Mouse (Mus musculus): ENCODE results near the gene Uts2b. TPM values are rescaled to one million over a fixed set of nuclear protein-coding genes. Genes with fewer than 3 reads are reported as not detected.

Gene Uts2b
- polyA plus RNA-seq, 1 experiment from 2014 or later = not detected

DNA sequence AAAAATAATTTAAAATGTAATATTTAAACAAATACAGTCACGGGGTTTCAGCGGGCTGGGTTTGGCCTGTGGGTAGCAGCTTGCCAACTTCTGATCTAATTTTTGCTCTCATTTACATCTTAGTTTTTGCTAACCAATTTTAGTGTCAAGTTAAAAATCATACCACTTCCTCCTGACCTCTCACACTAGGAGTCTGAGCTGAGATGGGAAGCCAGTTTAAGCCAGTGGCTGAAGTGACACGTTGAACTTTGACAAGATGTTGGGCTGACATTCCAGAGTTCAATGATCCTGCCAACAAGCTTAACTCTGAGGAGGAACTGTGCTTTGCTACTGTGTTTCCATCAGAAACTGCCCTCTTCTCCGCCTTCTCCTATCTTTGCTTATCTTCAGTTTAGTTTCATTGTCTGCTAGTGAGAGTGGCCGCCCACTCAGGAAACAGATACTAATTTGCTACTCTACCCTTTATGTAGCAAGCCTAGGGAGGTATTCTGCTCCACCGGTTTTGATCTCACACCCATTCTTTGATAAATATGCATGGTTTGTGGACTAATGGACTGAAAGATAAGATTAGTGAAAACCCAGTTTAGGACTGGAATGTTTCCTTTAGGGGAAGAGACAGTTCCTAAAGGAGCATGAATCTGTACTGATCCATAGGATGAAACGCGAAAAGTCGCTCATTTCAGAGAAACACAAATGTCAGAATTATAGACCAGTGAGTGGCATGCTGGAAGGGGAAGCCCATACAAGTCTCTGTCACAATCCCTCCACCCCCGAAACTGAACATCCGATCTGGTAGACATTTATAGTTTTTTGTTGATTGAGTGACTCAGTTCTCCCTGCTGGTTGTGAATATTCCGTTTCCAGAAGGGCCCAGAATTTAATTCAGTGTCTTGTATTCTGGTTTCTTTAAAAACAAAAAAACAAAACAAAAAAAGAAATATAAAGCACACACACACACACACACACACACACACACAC lies 17.9 kb upstream of the Uts2b start:
- Histone ChIP-seq H3K9me3 (ENCODE audit: low read depth, low read length) (no peaks in the 10 kb centered on the region), H3K27ac (ENCODE audit: low read depth) (no peak overlapping the region; the same call in 1 of the 2 replicates), H3K4me1 (ENCODE audit: insufficient read depth) (0 out of 2 replicates have a peak, but pooled peaks cover 5% of the 10 kb centered on the region), H3K4me3 (ENCODE audit: low read depth, low read length) (peak overlapping the region; percentile 66), H3K4me2 (peak overlapping the region; percentile 78), H3K36me3 (ENCODE audit: insufficient read depth) (no peaks in the 10 kb centered on the region), H3K27me3 (ENCODE audit: insufficient read depth, low read length) (no peaks in the 10 kb centered on the region), H3K9ac (peak overlapping the region; percentile 87)
- 34% methylated on average over 12 of the region's 12 CpGs for WGBS
- no peak for TF ChIP-seq CTCF (IDR thresholded peaks at IDR 0.05; ENCODE audit: low read depth)
- ATAC-seq (ENCODE audit: insufficient read depth) (no peak), DNase-seq (peak; percentile 21)

DNA sequence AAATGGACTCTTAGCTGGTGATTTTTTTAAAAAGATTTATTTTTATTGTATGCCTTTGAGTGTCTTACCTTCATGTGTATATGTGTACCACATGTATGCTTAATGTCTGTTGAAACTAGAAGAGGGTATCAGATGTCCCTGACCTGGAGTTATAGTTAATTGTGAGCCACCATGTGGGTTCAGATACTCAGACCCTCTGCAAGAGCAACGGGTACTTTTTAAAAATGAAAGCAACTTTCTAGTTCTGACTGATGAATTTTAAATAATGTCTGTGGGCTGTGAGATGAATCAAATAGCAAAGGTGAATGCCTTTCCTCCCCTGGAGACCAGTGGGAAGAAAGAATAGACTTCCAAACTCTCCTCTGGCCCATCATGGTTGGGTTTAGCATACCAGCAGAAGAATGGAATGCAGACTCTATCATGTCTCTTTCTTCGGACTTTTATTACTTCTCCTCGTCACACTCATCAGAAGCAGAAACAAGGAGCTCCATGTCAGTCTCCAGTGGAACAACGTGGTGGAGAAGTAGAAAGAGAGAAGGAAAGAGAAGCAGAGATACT lies 16.9 kb upstream of the Uts2b start:
- H3K4me3 ChIP-seq (ENCODE audit: low read depth, low read length) = no peak overlapping the region
- H3K36me3 ChIP-seq (ENCODE audit: insufficient read depth) = no peaks in the 10 kb centered on the region
- 67% methylated on average over 4 of the region's 4 CpGs for WGBS
- H3K9me3 ChIP-seq (ENCODE audit: low read depth, low read length) = no peaks in the 10 kb centered on the region
- H3K4me2 ChIP-seq = no peak overlapping the region
- H3K9ac ChIP-seq = no peak overlapping the region
- no peak for TF ChIP-seq CTCF (IDR thresholded peaks at IDR 0.05; ENCODE audit: low read depth)
- no peak for ATAC-seq (ENCODE audit: insufficient read depth)
- H3K4me1 ChIP-seq (ENCODE audit: insufficient read depth) = 0 out of 2 replicates have a peak, but pooled peaks cover 5% of the 10 kb centered on the region
- H3K27ac ChIP-seq (ENCODE audit: low read depth) = no peak overlapping the region
- DNase-seq = no peak
- no peaks in the 10 kb centered on the region for H3K27me3 ChIP-seq (ENCODE audit: insufficient read depth, low read length)

DNA sequence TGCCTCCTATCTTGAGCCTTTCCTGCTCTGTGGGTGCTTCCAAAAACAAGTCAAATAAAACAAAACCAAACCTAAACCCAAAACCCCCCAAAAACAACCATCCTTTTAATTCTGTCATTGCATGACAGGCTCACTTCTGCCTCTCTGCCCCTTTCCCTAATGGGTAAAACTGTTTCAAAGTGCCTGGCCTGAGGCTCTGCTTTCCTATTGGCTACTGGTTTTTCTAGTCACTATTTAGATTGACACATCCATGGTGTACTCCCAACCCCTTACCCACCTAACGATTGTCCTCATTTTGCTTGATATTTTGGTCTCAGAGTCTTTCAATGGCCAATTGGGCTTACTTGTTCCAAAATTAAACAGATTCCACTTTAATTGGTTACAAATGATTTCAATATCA lies 15.6 kb upstream of the Uts2b start:
- H3K9me3 ChIP-seq (ENCODE audit: low read depth, low read length) = no peaks in the 10 kb centered on the region
- H3K36me3 ChIP-seq (ENCODE audit: insufficient read depth) = no peaks in the 10 kb centered on the region
- 0 out of 2 replicates have a peak, but pooled peaks cover 5% of the 10 kb centered on the region for H3K4me1 ChIP-seq (ENCODE audit: insufficient read depth)
- ATAC-seq (ENCODE audit: insufficient read depth) (no peak), DNase-seq (no peak)
- H3K4me2 ChIP-seq = no peak overlapping the region
- no peak overlapping the region for H3K4me3 ChIP-seq (ENCODE audit: low read depth, low read length)
- H3K9ac ChIP-seq = no peak overlapping the region
- WGBS = 87% methylated on average over 1 of the region's 1 CpGs
- H3K27ac ChIP-seq (ENCODE audit: low read depth) = no peak overlapping the region
- H3K27me3 ChIP-seq (ENCODE audit: insufficient read depth, low read length) = no peaks in the 10 kb centered on the region
- TF ChIP-seq CTCF (IDR thresholded peaks at IDR 0.05; ENCODE audit: low read depth) = no peak

DNA sequence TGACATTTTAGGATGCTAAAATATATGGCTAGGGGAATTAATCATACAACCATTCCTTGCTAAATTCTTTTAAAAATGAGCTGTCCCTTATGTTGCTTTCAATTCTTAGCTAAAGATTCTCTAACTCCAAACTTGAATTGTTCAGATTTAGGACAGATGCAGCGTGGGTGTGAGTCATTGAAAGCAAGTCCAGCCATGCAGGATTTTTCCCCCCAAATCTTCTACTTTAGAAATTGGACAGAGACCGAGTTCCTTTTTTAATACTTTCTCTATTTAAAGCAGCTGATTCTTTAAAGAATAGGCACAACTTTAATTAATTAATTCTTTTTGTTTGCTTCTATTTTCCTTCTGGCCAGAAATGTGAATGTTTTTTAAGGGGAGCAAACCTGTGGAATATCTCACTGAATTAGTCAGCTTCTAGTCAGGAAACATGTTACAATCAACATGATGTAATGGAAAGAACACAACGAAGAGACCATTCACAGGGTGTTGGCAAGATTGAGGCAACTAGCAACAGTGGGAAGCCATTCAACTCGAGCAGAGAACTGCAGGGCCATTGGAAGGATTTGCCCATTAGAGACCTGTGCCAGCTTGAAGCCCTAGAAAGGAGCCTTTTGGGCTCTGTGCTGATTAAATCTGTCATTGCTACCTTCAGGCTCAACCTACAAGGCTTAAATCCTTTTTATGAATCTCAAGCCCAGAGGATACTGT lies 15.0 kb upstream of the Uts2b start:
- Histone ChIP-seq H3K4me2 (no peak overlapping the region), H3K4me1 (ENCODE audit: insufficient read depth) (no peaks in the 10 kb centered on the region), H3K9me3 (ENCODE audit: low read depth, low read length) (no peaks in the 10 kb centered on the region), H3K36me3 (ENCODE audit: insufficient read depth) (no peaks in the 10 kb centered on the region), H3K4me3 (ENCODE audit: low read depth, low read length) (no peak overlapping the region), H3K27ac (ENCODE audit: low read depth) (no peak overlapping the region), H3K9ac (no peak overlapping the region), H3K27me3 (ENCODE audit: insufficient read depth, low read length) (no peaks in the 10 kb centered on the region)
- no peak for ATAC-seq (ENCODE audit: insufficient read depth)
- DNase-seq = no peak
- WGBS = 55% methylated on average over 4 of the region's 4 CpGs
- TF ChIP-seq CTCF (IDR thresholded peaks at IDR 0.05; ENCODE audit: low read depth) = no peak

- Histone ChIP-seq H3K27ac (ENCODE audit: low read depth) (no peak overlapping the region), H3K36me3 (ENCODE audit: insufficient read depth) (no peaks in the 10 kb centered on the region), H3K4me2 (no peak overlapping the region), H3K9me3 (ENCODE audit: low read depth, low read length) (no peaks in the 10 kb centered on the region), H3K27me3 (ENCODE audit: insufficient read depth, low read length) (no peaks in the 10 kb centered on the region), H3K9ac (no peak overlapping the region), H3K4me3 (ENCODE audit: low read depth, low read length) (no peak overlapping the region), H3K4me1 (ENCODE audit: insufficient read depth) (no peaks in the 10 kb centered on the region)
- no peak for TF ChIP-seq CTCF (IDR thresholded peaks at IDR 0.05; ENCODE audit: low read depth)
- ATAC-seq (ENCODE audit: insufficient read depth) = no peak
- 69% methylated on average over 4 of the region's 4 CpGs for WGBS
- no peak for DNase-seq
These were observed 12.2 kb upstream of the Uts2b start for GRCm38 (mm10) chr16:27382217-27382616.

- Histone ChIP-seq H3K36me3 (ENCODE audit: insufficient read depth) (no peaks in the 10 kb centered on the region), H3K4me2 (no peak overlapping the region), H3K9me3 (ENCODE audit: low read depth, low read length) (no peaks in the 10 kb centered on the region), H3K4me3 (ENCODE audit: low read depth, low read length) (no peak overlapping the region), H3K27me3 (ENCODE audit: insufficient read depth, low read length) (no peaks in the 10 kb centered on the region), H3K27ac (ENCODE audit: low read depth) (no peak overlapping the region), H3K9ac (no peak overlapping the region), H3K4me1 (ENCODE audit: insufficient read depth) (no peaks in the 10 kb centered on the region)
- ATAC-seq (ENCODE audit: insufficient read depth) (no peak), DNase-seq (no peak)
- no peak for TF ChIP-seq CTCF (IDR thresholded peaks at IDR 0.05; ENCODE audit: low read depth)
These were observed 6.5 kb upstream of the Uts2b start for GRCm38 (mm10) chr16:27376556-27376955.

- H3K4me2 ChIP-seq = no peak overlapping the region
- H3K9me3 ChIP-seq (ENCODE audit: low read depth, low read length) = no peaks in the 10 kb centered on the region
- no peaks in the 10 kb centered on the region for H3K27me3 ChIP-seq (ENCODE audit: insufficient read depth, low read length)
- 78% methylated on average over 2 of the region's 2 CpGs for whole genome bisulfite sequencing
- DNase-seq = no peak
- no peaks in the 10 kb centered on the region for H3K36me3 ChIP-seq (ENCODE audit: insufficient read depth)
- no peak overlapping the region for H3K27ac ChIP-seq (ENCODE audit: low read depth)
- TF ChIP-seq CTCF (IDR thresholded peaks at IDR 0.05; ENCODE audit: low read depth) = no peak
- H3K9ac ChIP-seq = no peak overlapping the region
- no peaks in the 10 kb centered on the region for H3K4me1 ChIP-seq (ENCODE audit: insufficient read depth)
- no peak overlapping the region for H3K4me3 ChIP-seq (ENCODE audit: low read depth, low read length)
- ATAC-seq (ENCODE audit: insufficient read depth) = no peak
These were observed 5.3 kb upstream of the Uts2b start for GRCm38 (mm10) chr16:27375318-27375717.

Measured in lung, embryonic 14.5 days (tissue).